9 mouse cellular contexts compared by ENCODE assay signal in genomic region chr6:100157288-100157687, GRCm38 (mm10).
DNase-seq lines count a peak whose midpoint lies in the region; ATAC-seq lines count a peak whose summit lies in the region.
"Had no signal": no experiment of that assay in that cellular context is flagged by ENCODE, and none has a peak within 500 bp of the region (broad histone marks: within the 10 kb centered on the region; RNA-seq: fewer than 3 reads in every experiment).

No protein-coding gene starts in this region.

- no peak overlapping the region for H3K9ac ChIP-seq in heart, embryonic 16.5 days (ENCODE audit: low read length)
- no peak overlapping the region for H3K9ac ChIP-seq in hindbrain, embryonic 14.5 days
- no peak overlapping the region for H3K9ac ChIP-seq in intestine, embryonic 15.5 days

- peak; percentile 53 for ATAC-seq in heart, embryonic 16.5 days (replicated peaks; ENCODE audit: extremely low read depth, insufficient read depth, low FRiP score)
- peak; percentile 75; the same call in 1 of the 2 replicates for ATAC-seq in hindbrain, embryonic 14.5 days (ENCODE audit: low FRiP score)
- ATAC-seq in intestine, embryonic 15.5 days: no peak

- H3K27ac ChIP-seq in heart, embryonic 16.5 days (ENCODE audit: low read length): no peak overlapping the region
- H3K27ac ChIP-seq in hindbrain, embryonic 14.5 days: no peak overlapping the region
- no peak overlapping the region for H3K27ac ChIP-seq in intestine, embryonic 15.5 days

- 21% methylated on average over 7 of the region's 7 CpGs for WGBS in heart, embryonic 16.5 days
- WGBS in hindbrain, embryonic 14.5 days: 19% methylated on average over 7 of the region's 7 CpGs
- 28% methylated on average over 7 of the region's 7 CpGs for WGBS in intestine, embryonic 15.5 days

- no peak overlapping the region for H3K4me3 ChIP-seq in heart, embryonic 16.5 days (ENCODE audit: low read length)
- H3K4me3 ChIP-seq in hindbrain, embryonic 14.5 days (replicated peaks; ENCODE audit: low read length): no peak overlapping the region
- H3K4me3 ChIP-seq in intestine, embryonic 15.5 days (replicated peaks): no peak overlapping the region
- H3K4me3 ChIP-seq: erythroblast, embryonic 14.5 days had no signal

- no peak overlapping the region for H3K4me2 ChIP-seq in heart, embryonic 16.5 days (ENCODE audit: low read depth, low read length)
- no peak overlapping the region for H3K4me2 ChIP-seq in hindbrain, embryonic 14.5 days (replicated peaks)
- no peak overlapping the region for H3K4me2 ChIP-seq in intestine, embryonic 15.5 days (replicated peaks)

- no peaks in the 10 kb centered on the region for H3K36me3 ChIP-seq in heart, embryonic 16.5 days (ENCODE audit: control insufficient read depth, insufficient read depth)
- no peaks in the 10 kb centered on the region for H3K36me3 ChIP-seq in hindbrain, embryonic 14.5 days (replicated peaks; ENCODE audit: control insufficient read depth, insufficient read depth)
- H3K36me3 ChIP-seq in intestine, embryonic 15.5 days: no peaks in the 10 kb centered on the region

- H3K27me3 ChIP-seq in heart, embryonic 16.5 days (ENCODE audit: control insufficient read depth, insufficient read depth, low read length): no peaks in the 10 kb centered on the region
- H3K27me3 ChIP-seq in hindbrain, embryonic 14.5 days (ENCODE audit: control insufficient read depth, insufficient read depth, low read length): peaks cover 8% of the 10 kb centered on the region
- H3K27me3 ChIP-seq in intestine, embryonic 15.5 days (replicated peaks): no peaks in the 10 kb centered on the region

- no peaks in the 10 kb centered on the region for H3K9me3 ChIP-seq in heart, embryonic 16.5 days (replicated peaks; ENCODE audit: control insufficient read depth, low read length)
- no peaks in the 10 kb centered on the region for H3K9me3 ChIP-seq in hindbrain, embryonic 14.5 days (ENCODE audit: control insufficient read depth, low read length)
- no peaks in the 10 kb centered on the region for H3K9me3 ChIP-seq in intestine, embryonic 15.5 days

- peaks cover 13% of the 10 kb centered on the region for H3K4me1 ChIP-seq in heart, embryonic 16.5 days (ENCODE audit: control insufficient read depth, insufficient read depth, low read length)
- peaks cover 5% of the 10 kb centered on the region; the same call in 1 of the 2 replicates for H3K4me1 ChIP-seq in hindbrain, embryonic 14.5 days (replicated peaks; ENCODE audit: control insufficient read depth, insufficient read depth, low read length)
- H3K4me1 ChIP-seq in intestine, embryonic 15.5 days (replicated peaks): peaks cover 28% of the 10 kb centered on the region

- DNase-seq in heart, adult 11 months: no peak
- DNase-seq in right cerebral cortex, adult 18-20 months: peak; percentile 16
- DNase-seq in right cerebral cortex, adult 2 months (ENCODE audit: low spot score in 2 of 2): no peak
- DNase-seq in hindbrain, embryonic 14.5 days (ENCODE audit: low spot score): peak; percentile 65
- DNase-seq in right cerebral cortex, postnatal 14 days: peak; percentile 45
- DNase-seq in gastrocnemius, postnatal 25 days: no peak

Comparison
In these comparisons a context has a peak if more than half of its experiments do, and no peak if none do; other contexts are left out.
1. DNase-seq: peak in right cerebral cortex, adult 18-20 months (single experiment), hindbrain, embryonic 14.5 days (single experiment) and right cerebral cortex, postnatal 14 days (single experiment); none in heart, adult 11 months (single experiment), right cerebral cortex, adult 2 months (0 of 2) and gastrocnemius, postnatal 25 days (single experiment).